Mouse (Mus musculus): Measurements from ENCODE around the gene Rpp38.

Rpp38 gene

DNA sequence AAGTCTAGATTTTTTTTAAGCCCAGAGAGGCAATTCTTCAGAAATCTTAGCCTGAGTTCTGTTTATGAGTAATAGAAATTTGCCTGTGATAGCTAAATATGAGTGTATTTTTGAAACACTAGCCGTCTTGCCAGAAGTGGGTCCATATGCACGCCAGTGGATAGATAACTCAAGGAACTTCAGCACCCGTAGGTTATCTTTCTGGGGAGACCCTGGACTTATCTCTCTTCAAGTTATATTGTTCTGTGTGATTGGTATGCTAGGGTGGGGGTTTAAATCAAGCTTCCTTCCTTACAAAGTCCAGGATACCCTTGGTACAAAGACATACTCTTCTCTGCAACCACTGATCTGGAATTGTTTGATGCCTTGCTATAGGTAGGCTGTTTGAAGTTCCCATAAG is 46.7 kb downstream of the Rpp38 start:
- DNase-seq (ENCODE audit: low spot score), result no peak

DNA sequence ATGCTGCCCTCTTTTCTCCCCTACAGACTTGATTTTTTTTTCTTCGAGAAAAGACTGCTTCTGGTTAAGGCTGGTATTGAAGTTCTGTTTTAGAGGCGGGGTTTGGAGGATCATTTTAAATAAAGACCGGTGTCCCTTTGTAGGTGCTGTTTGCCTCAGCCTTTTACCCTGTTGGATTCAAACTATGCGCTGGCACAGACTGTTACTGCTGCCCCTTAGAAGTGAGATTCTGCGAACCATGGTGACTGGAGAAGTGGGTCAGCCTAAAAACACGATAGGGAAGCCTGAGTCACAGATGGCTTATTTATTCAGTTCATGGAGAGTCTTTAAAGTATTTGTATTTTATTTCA is 47.3 kb downstream of the Rpp38 start:
- DNase-seq (ENCODE audit: low spot score), result no peak

DNA sequence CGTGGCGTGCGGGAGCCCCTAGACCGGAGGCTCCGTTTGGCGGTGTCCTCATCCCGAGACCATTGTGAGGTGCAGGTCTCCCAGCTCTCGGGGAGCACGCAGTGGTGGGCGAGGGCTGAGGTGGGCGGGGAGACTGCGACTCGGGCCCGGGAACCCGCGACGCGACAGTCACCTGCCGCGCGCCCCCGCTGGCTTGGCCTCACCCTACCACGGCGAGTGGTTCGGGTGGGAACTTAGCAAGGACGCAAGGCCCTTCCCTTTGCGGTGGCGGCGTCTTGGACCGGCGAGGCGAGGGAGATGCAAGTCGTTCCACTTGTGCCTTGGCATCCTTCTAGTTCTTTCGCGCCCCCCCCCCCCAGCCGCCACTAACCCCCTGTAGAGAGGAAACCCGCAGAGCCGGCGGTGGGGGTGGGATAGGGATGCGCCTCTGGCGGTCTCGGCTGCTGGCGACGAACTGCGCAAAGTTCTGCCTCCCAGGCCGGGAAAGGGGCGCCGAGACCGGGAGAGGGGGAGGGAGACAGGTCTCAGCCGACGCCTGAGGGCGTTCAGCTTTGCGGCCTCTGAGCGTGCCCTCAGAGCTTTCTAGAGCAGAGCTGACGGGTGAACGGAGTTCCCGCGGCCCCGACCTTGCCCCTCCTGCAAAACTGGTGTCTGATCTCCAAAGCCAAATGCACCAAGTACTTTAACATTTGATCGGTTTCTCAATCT is 47.8 kb downstream of the Rpp38 start:
- DNase-seq (ENCODE audit: low spot score), result no peak

DNA sequence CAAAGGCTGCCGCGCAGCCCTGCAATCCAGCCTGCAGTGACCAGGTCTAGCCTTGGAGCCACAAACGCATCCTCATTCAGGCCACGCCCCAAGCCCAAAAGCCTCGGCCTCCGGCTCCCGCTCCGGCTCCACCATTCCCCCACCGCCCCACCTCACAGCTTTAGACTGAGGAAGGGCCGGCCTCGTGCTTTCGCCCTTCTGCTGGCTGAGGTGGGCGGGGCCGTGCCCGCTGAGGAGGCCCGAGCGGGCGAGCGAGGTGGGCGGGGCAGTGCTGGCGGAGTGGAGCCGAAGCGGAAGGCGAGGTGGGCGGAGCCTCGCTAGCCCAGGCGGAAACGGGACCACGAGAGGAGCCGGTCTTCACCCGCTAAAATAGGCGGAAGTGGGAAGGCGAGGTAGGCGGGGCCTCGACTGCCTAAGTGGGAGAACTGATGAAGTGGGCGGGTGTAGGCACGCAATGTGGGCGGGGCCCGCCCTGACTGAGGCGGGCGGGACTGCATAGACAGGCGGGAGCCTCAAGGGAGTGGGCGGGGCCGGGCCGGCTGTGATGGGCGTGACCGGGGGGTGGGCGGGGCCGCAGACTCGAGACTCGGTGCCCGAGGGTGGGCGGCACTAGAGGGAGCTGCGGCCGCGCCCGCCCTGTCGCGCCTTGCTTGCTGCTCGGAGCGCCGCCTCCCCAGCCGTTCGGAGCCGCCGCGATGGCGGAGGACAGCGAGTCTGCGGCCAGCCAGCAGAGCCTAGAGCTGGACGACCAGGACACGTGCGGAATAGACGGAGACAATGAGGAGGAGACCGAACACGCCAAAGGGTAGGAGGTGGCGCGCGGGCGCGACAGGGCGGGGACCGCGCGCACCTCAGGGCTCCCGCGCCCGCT is 48.6 kb downstream of the Rpp38 start, which contains the start of gene Nmt2:
TSS of gene Nmt2 (plus strand) at position 611 of the 871 bp plus-strand sequence.
- DNase-seq (ENCODE audit: low spot score), result peak; percentile 99

DNA sequence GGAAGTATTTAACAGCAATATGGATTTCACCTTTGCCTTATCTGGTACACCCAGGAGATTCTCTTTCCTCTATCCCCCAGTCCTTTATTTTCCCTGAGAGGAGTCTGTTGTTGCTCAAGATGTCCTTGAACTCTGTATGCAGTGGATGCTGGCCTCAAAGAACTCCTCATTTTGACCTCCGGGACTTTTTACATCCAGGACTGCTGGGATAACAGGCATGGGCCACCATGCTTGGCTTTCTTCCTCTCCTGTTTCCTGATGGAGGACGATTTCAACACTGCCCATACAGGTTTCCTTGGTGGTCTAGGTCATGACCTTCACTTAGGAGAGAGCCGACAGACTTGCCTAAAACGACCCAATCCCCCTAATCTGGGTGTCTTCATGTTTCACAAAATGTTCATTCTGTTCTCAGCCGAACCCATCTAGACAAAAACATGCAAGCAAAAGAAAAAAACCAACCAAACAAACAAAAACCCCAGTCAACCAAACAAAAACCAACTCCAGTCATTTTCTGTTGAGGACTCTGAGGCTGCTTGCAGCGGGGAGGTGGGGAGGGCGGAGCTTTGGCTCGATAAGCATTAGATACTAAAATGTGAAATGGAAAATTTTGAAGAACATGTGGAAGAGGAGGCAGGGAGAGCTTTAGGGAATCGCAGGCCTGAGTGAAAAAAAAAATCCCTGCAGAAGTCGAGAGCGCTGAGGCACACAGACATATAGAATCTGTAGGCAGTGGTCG is 49.4 kb downstream of the Rpp38 start:
- DNase-seq (ENCODE audit: low spot score), result no peak

DNA sequence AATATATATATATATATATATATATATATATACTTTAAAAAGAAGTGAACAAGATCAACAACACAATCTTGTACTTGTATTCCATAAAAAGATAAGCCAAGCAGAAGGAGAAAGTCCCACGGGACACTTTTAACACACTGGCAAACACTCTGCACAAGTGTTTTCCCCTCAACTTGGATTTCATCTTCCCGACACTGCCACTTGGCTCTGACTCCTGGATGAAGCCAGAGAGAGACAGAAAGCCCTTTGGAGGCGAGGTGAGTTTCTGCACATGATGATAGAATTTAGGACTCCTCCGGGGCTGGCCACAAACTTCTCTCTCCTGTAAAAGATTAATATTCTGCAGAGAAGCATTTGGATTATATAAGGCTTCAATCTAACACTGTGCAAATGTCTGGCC is 51.1 kb downstream of the Rpp38 start:
- DNase-seq (ENCODE audit: low spot score), result no peak
